Mouse (Mus musculus): ENCODE data around the gene Abcc9.

GRCm38 (mm10) chr6:142667701-142668418, 34.3 kb downstream of the Abcc9 start:
- no peak for TF ChIP-seq CTCF (IDR thresholded peaks at IDR 0.05; ENCODE audit: low read depth, low read length)
- TF ChIP-seq GATA1 (IDR thresholded peaks at IDR 0.05; ENCODE audit: borderline replicate concordance, low read length): no peak
- TF ChIP-seq POLR2AphosphoS5 (IDR thresholded peaks at IDR 0.05; ENCODE audit: insufficient replicate concordance, low read depth, low read length): no peak

Measured in G1E (cell line).